Mouse (Mus musculus) cerebellum, postnatal 4 days (tissue): Measurements from ENCODE around the gene Sipa1l3.
A peak's percentile ranks its signal among the peaks of the same experiment; 100 is the strongest.

ENCODE experiments used
- DNase-seq, 2 experiments: peaks; one replicate each; pipeline ENCODE4 v3.0.0; 2022; ENCODE audit warnings: low spot score in 2 of 2, mixed read lengths in 1 of 2

Gene Sipa1l3

DNA sequence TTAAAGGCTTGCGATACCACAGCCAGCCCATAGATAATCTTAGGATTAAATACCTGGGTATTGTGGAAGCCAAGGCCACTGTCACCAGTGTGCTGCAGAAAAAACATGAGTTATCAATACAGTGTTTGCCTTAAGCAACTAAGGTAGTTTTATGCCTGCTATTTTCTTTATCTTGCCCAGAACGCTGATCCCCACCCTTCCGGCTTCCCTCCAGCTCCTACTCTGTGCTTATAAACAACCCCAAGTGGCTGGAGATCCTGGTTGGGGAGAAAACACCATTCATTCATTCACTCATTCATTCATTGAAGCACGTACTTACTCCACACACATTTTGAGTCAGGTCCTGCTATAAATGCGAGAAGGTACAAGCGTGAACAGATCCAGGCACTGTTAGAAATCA, 233.9 kb downstream of the Sipa1l3 start:
- no peak for DNase-seq

DNA sequence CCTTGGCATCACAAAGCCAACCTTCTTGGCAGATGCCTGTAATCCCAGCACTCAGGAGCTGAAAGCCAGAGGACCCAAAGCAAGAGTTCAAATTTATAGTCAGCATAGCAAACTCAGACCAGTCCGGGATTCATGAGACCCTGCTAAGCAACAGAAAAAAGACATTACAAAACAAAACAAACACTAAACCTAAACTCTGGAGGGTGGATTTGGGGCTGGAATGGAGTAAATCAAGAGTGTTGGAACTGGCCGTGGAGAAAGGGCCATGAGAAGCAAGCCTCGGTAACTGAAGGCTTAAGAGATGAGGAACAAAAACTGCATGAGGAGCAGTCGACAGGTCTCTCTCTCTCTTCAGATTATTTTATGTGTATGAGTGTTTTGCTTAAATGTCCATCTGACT, 234.6 kb downstream of the Sipa1l3 start:
- no peak for DNase-seq

DNA sequence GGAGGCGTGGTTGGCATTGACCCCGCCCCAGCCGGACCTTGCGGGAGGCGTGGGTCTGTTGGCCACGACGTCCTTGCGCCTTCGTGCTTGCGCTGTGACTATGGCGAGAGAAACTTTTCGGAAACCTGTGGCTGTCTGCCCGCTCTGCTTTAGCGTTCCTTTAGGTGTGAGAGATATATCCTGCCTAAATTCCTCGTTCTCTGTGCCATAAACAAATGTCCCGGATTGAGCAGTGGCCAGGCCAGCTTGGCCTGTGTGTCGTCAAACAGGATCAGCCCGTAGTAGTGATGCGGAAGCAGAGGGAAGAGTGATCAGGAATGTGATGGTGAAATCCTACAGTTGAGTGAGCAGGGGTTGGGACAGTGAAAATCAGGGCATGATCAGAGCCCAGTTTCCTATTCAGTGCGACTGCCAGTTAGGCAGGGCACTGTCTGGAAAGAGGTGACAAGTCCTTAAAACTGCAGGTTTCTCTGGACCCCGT, 236.3 kb downstream of the Sipa1l3 start:
- no peak for DNase-seq

DNA sequence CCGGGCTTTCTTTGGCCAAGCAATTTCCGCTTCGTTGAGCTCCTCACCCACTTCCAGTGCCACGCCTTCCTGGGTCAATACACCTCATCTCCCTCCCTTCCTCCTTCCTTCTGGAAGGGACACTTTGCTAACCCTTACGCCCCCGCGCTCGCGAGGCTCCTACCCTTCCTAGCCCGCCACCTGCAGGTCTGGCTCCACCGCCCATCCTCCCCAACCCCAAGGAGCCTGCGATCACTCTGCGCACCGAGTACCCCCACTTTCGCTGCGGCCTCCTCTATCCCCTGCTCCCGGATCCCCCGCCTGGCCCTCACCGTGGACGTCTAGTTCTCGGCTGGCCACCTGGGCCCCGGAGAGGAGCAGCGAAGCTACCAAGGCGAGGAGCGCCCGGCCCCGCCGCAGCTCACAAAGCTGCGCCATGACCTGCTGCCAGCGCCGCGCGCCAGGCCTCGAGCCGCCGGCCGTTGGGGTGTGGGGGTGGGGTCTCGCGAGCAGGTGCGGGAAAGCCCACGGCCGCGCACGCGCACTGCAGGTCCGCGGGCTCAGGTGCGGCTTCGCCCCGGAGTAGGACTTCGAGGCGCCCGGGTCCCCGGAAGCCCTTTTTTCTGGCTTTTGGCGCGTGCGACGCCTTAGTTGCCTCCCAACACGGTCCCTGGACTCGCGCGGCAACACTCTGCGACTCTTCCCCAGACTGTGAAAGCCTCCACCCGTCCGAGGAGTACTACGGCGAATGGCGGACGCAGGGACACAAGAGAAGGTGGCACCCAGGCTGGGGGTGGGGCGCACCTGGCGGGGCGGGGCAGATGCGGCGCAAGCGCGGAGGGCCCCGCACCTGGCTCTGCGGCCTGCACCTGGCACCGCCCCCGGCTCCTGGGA, 237.0 kb downstream of the Sipa1l3 start, which contains the start of gene Spint2:
TSS of gene Spint2 (minus strand) at position 712 of the 873 bp plus-strand sequence.
- peak in 1 of 2 experiments; percentile 62 for DNase-seq

DNA sequence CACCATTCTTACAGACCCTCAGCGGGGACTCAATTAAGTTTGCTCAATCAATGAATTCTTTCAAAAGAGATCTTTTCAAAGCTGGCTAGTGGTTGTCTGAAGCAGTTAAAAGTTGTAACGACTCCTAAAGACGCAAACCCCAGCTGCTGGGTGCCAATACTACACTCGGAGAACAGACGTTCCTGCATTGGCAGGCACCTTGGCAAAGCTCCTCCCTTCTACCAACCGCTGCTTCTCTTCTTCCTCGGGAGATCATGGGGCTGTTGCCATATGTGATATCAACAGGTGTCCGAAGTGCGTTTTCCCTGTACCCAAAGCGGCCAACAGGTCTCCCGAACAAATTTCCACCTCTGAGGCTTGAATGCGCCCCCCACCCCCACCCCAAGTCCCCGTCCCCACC, 237.6 kb downstream of the Sipa1l3 start:
- DNase-seq, result no peak

DNA sequence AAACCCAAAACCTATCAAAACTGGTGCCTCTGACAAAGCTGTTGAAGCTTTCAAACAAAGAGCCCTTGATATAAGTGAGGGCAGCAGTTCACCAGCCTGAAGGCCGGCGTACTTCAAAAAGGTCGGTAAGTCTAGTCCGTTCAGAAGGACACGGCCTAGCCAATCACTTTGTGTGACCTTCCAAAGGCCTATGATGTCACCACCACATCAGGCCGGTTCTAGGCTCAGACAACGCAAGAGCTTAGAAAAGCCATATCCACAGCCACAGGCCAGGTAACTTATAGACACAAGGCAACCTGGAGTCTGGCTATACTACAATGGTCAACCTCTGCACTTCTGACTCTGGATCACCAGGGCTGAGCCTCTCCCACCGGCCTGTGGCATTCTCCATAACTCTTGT, 238.5 kb downstream of the Sipa1l3 start:
- DNase-seq, result no peak

DNA sequence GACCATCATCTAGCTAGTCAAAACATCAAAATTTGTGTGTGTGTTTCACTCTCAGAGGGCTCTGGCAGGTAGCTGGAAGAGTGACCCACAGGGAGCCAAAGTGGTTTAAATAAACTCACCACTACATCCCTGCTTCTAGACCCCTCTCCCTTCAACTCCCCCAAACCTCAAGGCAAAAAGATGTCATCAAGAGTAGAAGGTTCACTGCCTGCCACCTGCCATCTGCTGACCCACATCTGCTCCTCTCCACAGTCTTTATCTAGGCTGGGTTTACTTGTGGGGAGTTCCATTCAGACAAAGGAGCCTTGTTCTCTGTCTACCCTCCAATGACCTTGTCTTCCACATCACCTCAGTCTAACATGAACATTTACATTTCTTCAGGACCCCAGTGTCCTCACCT, 239.2 kb downstream of the Sipa1l3 start:
- DNase-seq, result no peak

DNA sequence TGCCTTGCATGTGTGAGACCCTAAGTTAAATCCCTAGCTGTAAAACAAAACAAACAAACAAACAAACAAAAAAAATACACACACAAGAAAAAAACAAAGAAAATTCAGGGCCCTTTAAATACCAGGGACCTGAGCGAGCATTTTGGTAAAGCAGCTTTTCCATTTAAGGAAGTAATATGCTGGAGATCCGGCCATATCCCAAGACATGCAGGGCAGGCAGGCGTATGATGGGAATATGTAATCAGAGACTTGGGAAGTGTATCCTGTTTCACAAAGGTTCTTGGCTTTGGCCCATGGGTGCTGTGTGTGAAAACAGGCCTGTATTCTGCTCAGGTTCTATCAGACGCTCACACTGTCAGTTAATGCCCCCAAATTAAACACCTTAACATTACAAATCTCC, 240.9 kb downstream of the Sipa1l3 start:
- no peak for DNase-seq

DNA sequence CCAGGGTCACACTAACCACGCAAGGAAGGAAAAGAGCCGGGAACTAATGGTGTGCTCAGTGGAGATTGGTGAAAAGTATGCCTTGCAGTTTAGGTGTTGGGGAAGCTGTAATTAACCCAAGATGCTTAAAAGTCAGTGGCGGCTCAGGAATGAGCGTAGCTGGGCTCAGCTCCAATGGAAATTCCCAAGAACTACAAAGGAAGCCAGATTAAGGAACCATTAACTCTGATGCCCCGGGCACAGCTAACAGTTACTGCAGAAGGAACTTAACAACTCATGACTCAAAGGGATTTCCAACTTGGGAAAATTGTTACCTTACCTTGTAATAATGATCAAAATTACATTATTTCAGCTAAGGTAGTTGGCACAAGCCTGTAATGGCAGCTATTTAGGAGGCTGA, 241.7 kb downstream of the Sipa1l3 start:
- DNase-seq, result no peak

DNA sequence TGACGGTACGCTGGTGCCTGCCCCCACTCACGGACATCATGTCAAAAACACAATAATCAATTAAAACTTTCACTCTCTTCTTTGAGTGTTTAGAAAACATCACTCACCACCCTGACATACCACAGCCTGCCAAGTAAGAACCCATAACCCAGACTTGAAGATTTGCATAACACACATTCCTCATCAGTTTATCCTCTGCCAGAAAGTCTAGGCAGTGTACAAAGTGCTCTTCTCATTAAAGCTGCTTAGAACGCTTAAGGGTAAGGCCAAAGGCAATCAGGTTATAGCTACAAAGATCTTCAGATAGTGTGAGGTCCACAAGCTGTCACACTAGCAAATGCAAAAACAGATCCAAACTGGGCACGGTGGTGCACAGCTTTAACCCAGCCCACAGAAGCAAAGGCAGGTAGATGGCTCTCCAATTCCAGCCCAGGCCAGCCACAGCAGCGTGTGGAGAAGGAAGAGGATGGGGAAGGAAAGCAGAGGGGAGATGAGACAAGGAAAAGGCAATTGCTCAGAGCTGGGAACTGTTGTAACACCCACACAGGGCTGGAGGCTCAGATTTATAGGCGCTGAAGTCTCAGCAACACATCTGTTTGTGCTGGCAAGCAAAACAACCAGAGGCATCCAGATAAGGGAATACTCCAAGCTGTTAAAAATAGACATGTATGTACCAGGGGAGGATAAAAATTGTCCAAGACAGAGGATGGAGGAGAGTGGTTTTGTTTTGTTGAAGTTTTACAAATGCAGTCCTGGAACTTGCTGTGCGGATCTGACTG, 246.6 kb downstream of the Sipa1l3 start:
- DNase-seq, result no peak

DNA sequence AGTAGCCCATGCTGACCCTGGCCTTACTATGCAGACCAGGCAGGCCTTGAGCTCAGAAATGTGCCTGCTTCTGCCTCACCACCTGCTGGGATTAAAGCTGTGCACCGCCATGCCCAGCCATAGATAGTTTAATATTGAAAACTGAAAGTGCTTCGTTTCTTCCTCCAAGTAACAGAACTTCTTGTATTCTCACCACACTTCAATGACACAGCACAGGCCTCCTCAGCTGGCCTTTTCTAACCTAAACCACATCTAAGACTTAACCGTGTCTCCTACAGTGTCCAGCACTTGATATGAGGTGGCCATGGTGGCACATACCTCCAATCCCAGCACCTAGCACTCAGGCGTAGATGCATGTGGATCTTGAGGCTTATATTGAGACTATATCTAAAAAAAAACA, 248.0 kb downstream of the Sipa1l3 start:
- DNase-seq, result no peak
